15 mouse cellular contexts compared by ENCODE assay signal in genomic region chr3:136455651-136456470, GRCm38 (mm10).
DNase-seq lines count a peak whose midpoint lies in the region; ATAC-seq and TF ChIP-seq lines count a peak whose summit lies in the region.
"Had no signal": no experiment of that assay in that cellular context is flagged by ENCODE, and none has a peak within 500 bp of the region (broad histone marks: within the 10 kb centered on the region; RNA-seq: fewer than 3 reads in every experiment).

No protein-coding gene starts in this region.

- no peaks in the 10 kb centered on the region for H3K27me3 ChIP-seq in forebrain, embryonic 12.5 days
- H3K27me3 ChIP-seq in forebrain, postnatal 0 days (ENCODE audit: insufficient read depth, low read length), result no peaks in the 10 kb centered on the region
- H3K27me3 ChIP-seq in forebrain, embryonic 16.5 days (replicated peaks; ENCODE audit: control insufficient read depth, insufficient read depth, low read length), result no peaks in the 10 kb centered on the region
- no peaks in the 10 kb centered on the region for H3K27me3 ChIP-seq in myocyte (ENCODE audit: control insufficient read depth, insufficient read depth, insufficient read length)
- H3K27me3 ChIP-seq: heart, embryonic 13.5 days; limb, embryonic 15.5 days had no signal

- no peaks in the 10 kb centered on the region for H3K79me2 ChIP-seq in myocyte (ENCODE audit: control insufficient read depth, insufficient read depth)

- H3K4me3 ChIP-seq in forebrain, embryonic 12.5 days (replicated peaks), result no peak overlapping the region
- H3K4me3 ChIP-seq in forebrain, postnatal 0 days (ENCODE audit: low read depth, low read length), result no peak overlapping the region
- H3K4me3 ChIP-seq in layer of hippocampus, adult 2 months, result no peak overlapping the region
- no peak overlapping the region for H3K4me3 ChIP-seq in forebrain, embryonic 16.5 days (replicated peaks; ENCODE audit: low read length)
- no peak overlapping the region for H3K4me3 ChIP-seq in myocyte
- H3K4me3 ChIP-seq: heart, embryonic 13.5 days; limb, embryonic 15.5 days had no signal

- H3K27ac ChIP-seq in forebrain, embryonic 12.5 days, result no peak overlapping the region
- no peak overlapping the region for H3K27ac ChIP-seq in forebrain, postnatal 0 days (ENCODE audit: low read depth, low read length)
- H3K27ac ChIP-seq in layer of hippocampus, adult 2 months, result peak overlapping the region; percentile 81
- H3K27ac ChIP-seq in forebrain, embryonic 16.5 days (ENCODE audit: low read length), result no peak overlapping the region; the same call in 1 of the 2 replicates
- H3K27ac ChIP-seq: heart, embryonic 13.5 days; limb, embryonic 15.5 days had no signal

- 62% methylated on average over 7 of the region's 7 CpGs for WGBS in forebrain, embryonic 12.5 days
- WGBS in forebrain, postnatal 0 days, result 63% methylated on average over 7 of the region's 7 CpGs
- 62% methylated on average over 7 of the region's 7 CpGs for WGBS in forebrain, embryonic 16.5 days

- no peak for TF ChIP-seq POLR2A in myocyte (IDR thresholded peaks at IDR 0.05; ENCODE audit: insufficient read length, low read depth)

- H3K36me3 ChIP-seq in forebrain, embryonic 12.5 days (replicated peaks), result no peaks in the 10 kb centered on the region
- no peaks in the 10 kb centered on the region for H3K36me3 ChIP-seq in forebrain, postnatal 0 days (ENCODE audit: insufficient read depth)
- no peaks in the 10 kb centered on the region for H3K36me3 ChIP-seq in forebrain, embryonic 16.5 days (ENCODE audit: control insufficient read depth, insufficient read depth)
- H3K36me3 ChIP-seq in myocyte (ENCODE audit: control insufficient read depth, insufficient read depth), result no peaks in the 10 kb centered on the region
- H3K36me3 ChIP-seq: heart, embryonic 13.5 days; limb, embryonic 15.5 days had no signal

- H3K9ac ChIP-seq in forebrain, embryonic 12.5 days, result no peak overlapping the region
- no peak overlapping the region for H3K9ac ChIP-seq in forebrain, postnatal 0 days
- no peak overlapping the region for H3K9ac ChIP-seq in forebrain, embryonic 16.5 days (replicated peaks; ENCODE audit: low read depth, low read length)
- H3K9ac ChIP-seq: heart, embryonic 13.5 days; limb, embryonic 15.5 days had no signal

- intact Hi-C loops in gastrocnemius, postnatal 36 days (cut with DNase I), result no loop called here

- ATAC-seq in forebrain, embryonic 12.5 days (ENCODE audit: low FRiP score), result peak; percentile 71
- no peak for ATAC-seq in forebrain, postnatal 0 days
- ATAC-seq in forebrain, embryonic 16.5 days, result peak; percentile 27; the same call in 1 of the 2 replicates
- no peak for ATAC-seq in megakaryocyte, adult 5-6 weeks (ENCODE audit: poor library complexity, severe bottlenecking)
- ATAC-seq: intestine, embryonic 16.5 days had no signal

- no peak for DNase-seq in forebrain, postnatal 0 days
- no peak for DNase-seq in layer of hippocampus, adult 2 months (ENCODE audit: low spot score in 2 of 2)
- DNase-seq in layer of hippocampus, adult 18-20 months (ENCODE audit: low spot score in 2 of 2), result no peak
- DNase-seq in gastrocnemius, postnatal 36 days, result no peak
- DNase-seq: adrenal gland, postnatal 25 days; heart, postnatal 4 days; lung, postnatal 10 days; thymus, postnatal 14 days had no signal

- TF ChIP-seq CTCF in forebrain, postnatal 0 days (IDR thresholded peaks at IDR 0.05; ENCODE audit: low read depth), result no peak
- TF ChIP-seq CTCF in layer of hippocampus, adult 2 months (conservative IDR thresholded peaks at IDR 0.05), result no peak

- H3K9me3 ChIP-seq in forebrain, embryonic 12.5 days, result no peaks in the 10 kb centered on the region
- no peaks in the 10 kb centered on the region for H3K9me3 ChIP-seq in forebrain, postnatal 0 days (ENCODE audit: low read length)
- H3K9me3 ChIP-seq in forebrain, embryonic 16.5 days (ENCODE audit: control insufficient read depth, low read length), result no peaks in the 10 kb centered on the region
- H3K9me3 ChIP-seq: heart, embryonic 13.5 days; limb, embryonic 15.5 days had no signal

- 0 out of 2 replicates have a peak, but pooled peaks cover 5% of the 10 kb centered on the region for H3K4me1 ChIP-seq in forebrain, embryonic 12.5 days
- H3K4me1 ChIP-seq in forebrain, postnatal 0 days (ENCODE audit: insufficient read depth), result no peaks in the 10 kb centered on the region
- H3K4me1 ChIP-seq in forebrain, embryonic 16.5 days (replicated peaks; ENCODE audit: control insufficient read depth, insufficient read depth, low read length), result peaks cover 7% of the 10 kb centered on the region; the same call in 1 of the 2 replicates
- H3K4me1 ChIP-seq: heart, embryonic 13.5 days; limb, embryonic 15.5 days had no signal

- H3K4me2 ChIP-seq in forebrain, embryonic 12.5 days, result no peak overlapping the region
- H3K4me2 ChIP-seq in forebrain, postnatal 0 days (ENCODE audit: low read depth), result no peak overlapping the region
- H3K4me2 ChIP-seq in forebrain, embryonic 16.5 days (ENCODE audit: low read length), result no peak overlapping the region
- H3K4me2 ChIP-seq in myocyte (ENCODE audit: low read depth), result peak overlapping the region; percentile 4
- H3K4me2 ChIP-seq: heart, embryonic 13.5 days; limb, embryonic 15.5 days had no signal

- no peak overlapping the region for H3ac ChIP-seq in myocyte (ENCODE audit: control insufficient read depth, insufficient read length)

TF ChIP-seq in myocyte, 11 proteins besides CTCF, POLR2A, EP300 and RAD21:
- no peak for TF ChIP-seq SRF (IDR thresholded peaks at IDR 0.05; ENCODE audit: control insufficient read depth, insufficient read length, low read depth)

Comparison
In these comparisons a context has a peak if more than half of its experiments do, and no peak if none do; other contexts are left out.
1. ATAC-seq: peak in forebrain, embryonic 12.5 days (single experiment) and forebrain, embryonic 16.5 days (single experiment); none in forebrain, postnatal 0 days (single experiment) and megakaryocyte, adult 5-6 weeks (single experiment).